Mouse (Mus musculus) cerebellum, adult 11 months (tissue): ENCODE results near the gene Ythdf1.

Experiments
- DNase-seq: peaks from one replicate; pipeline ENCODE4 v3.0.0; 2022

Ythdf1 gene

DNA sequence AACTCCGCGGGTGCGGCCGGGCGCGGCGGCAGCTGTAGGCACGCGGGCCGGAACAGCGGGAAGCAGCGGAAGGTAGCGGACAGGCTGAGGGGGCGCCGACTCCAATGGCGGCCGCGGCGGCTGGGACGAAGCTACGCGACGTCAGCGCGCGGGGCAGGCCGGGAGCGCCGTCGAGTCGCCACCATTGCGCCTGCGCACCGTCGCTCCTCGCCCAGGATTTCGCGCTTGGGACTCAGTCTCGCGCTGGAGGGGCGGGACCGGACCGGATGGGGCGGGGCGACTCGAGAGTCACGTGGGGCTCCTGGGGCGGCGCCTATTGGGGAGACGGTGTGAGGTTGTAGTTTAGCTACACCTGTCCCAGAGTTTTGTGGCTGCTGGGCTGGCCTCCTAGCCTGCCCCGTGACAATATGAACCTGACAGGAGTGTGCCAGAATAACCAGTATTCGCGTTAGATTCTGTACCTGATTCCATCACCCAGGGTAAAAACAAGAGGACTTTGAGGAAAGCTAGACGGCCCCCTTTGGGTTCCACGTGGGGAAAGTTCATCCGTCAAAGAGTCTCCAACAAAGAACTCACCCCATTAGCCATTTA lies at the start of gene Ythdf1:
TSS of gene Ythdf1 (minus strand) at position 140 of the 591 bp plus-strand sequence.
- DNase-seq: peak; percentile 98

DNA sequence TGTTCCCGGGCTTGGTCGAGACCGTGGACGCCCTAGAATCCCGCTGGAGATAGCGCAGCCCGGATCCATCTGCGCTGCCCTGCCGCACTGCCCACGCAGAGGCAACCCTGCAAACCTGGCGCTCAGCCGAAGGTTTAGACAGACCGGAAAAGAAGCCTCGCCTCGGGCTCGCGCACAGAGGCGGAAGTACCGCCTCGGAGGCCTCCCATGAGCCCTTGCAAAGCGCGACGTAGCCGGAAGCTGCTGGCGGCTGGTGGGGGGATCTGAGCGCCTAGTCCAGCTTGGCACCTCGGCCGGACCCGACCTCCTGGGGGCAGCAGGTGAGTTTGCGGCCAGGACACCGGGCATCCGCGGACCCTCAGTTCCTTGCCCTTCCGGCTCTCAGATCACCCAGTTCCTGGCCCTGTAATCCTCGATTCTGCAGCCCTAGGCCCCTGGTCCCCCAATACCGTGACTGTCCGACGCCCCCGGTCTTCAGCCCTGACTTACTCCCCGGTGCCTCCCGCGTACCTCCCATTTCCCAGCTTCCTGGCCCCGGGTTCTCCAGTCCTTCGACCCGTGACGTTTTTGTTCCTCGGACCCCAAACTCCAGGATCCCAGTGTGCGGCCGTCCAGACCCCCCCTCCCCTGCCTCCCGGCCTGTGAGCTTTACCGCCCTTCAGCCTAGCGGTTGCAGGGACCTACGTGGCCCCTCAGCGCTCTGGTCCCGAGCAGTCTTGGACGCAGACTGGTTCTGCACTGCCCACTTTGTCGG lies 46.4 kb upstream of the Ythdf1 start, which contains the start of gene Arfgap1:
TSS of gene Arfgap1 (plus strand) at position 216 of the 754 bp plus-strand sequence.
- peak; percentile 92 for DNase-seq

DNA sequence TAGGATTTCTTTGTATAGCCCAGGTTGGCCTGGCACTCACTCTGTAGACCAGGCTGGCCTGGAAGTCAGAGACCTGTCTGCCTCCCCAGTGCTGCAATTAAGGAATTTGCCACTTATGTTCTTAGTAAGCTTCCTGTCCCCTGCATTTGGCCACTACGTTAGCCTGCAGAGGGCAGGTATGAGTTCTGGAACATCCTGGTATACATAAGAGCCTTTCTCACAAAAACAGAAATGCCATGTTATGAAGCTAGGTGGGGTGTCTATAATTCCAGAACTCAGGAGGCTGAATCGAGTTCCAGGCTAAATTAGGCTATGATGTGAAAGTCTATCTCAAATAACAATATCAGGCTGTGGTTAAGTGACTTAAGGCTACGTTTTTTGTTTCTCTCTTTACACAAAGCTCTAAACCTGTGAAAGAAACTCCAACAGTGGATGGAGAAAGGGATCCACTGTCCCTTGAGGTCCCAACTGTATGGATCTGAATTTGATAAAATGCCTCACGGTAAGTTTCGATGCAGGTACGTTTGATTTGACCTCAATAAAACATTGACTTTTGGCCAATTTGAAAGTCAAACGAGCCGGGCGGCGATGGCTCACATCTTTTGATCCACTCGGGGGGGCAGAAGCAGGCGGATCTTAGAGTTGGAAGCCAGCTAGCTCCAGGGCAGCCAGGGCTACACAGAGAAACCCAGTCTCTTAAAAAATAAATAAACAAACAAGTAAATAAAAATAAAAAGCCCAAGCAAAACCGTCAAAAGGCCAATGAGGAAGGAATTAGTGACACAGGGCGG lies 45.5 kb upstream of the Ythdf1 start:
- DNase-seq: peak; percentile 28

DNA sequence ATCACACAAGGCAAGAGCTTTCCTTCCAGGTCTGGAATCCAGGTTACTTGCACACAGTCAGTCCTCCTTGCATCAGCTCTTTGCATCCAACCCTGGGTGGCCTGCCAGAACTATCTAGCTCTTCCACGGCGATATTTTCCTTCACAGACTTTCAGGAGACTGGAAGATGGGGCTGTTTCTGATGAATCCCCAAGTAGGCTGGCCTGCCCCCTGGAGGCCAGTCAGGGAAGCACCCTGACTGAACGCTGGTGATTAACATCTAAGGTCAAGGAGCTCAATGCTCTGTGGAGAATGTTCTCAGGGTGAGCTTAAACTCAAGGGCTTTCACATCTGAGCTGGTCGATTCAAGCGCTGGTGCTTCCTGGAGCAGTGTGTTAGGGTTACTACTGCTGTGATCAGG lies 43.2 kb upstream of the Ythdf1 start:
- peak; percentile 77 for DNase-seq

DNA sequence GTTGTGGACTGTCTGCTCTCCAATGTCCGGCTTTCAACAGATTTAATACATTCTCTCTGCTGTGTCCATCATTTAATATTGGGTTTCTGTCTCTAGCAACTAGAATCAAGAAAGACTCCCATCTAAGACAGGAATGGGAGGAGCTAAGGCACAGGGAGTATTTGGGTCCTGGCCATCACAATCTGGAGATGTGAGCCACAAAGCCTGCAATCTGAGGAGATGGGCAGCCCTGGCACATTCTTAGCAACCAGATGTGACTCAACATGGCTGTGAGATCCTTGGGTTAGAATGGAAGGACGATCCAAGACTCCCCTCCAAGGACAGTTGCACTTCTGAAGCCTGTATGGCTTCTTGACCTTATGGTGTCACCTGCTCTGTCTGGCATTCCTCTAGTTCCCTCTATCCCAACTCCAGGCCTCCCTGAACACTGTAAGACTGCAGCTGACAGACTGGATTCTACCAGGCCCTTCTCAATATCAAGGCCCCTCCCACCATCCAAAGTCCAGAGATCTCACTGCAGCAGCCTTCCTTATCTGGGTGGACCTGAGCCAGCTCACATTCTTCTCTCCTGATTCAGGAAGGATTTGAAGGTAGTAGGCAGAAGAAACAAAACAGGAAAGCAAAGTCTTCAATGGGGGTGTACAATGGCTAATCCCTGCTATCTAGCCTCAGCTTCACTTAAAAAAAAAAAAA lies 42.0 kb upstream of the Ythdf1 start:
- no peak for DNase-seq

DNA sequence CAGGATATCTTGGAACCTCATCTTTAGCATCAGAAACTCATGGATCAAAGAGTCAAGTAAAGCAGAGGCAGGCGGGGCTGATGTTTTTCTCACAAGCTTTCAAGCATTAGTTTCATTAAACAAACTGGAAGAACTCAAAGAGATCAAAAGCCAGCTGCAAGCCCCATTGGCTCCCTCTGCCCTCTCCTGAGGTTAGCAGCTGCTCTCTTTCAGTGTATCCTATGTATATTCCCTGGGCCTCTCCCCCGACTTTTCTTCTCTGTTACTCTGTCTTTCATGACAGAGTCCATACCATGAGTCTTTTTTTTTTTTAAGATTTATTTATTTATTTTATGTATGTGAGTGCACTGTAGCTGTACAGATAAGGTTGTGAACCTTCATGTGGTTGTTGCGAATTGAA lies 39.4 kb upstream of the Ythdf1 start:
- no peak for DNase-seq

DNA sequence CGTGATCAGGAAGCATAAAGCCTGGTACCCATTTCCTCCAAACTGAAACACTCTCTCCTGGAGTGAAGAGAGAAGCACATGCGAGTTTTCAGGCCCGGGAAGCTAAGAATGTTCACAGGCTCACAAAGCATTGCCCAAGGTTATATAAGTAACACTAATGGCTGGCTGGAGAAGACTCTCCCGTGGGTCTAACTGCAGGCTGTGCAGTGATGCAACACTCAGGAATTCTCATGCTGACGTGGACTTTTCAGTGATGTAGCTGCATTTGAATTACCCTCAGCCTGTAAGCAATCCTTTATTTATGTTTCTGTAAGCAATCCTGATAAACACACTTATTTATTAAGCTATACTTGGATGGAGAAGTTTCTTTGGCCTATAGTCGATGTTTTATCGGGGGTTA lies 38.9 kb upstream of the Ythdf1 start:
- no peak for DNase-seq

DNA sequence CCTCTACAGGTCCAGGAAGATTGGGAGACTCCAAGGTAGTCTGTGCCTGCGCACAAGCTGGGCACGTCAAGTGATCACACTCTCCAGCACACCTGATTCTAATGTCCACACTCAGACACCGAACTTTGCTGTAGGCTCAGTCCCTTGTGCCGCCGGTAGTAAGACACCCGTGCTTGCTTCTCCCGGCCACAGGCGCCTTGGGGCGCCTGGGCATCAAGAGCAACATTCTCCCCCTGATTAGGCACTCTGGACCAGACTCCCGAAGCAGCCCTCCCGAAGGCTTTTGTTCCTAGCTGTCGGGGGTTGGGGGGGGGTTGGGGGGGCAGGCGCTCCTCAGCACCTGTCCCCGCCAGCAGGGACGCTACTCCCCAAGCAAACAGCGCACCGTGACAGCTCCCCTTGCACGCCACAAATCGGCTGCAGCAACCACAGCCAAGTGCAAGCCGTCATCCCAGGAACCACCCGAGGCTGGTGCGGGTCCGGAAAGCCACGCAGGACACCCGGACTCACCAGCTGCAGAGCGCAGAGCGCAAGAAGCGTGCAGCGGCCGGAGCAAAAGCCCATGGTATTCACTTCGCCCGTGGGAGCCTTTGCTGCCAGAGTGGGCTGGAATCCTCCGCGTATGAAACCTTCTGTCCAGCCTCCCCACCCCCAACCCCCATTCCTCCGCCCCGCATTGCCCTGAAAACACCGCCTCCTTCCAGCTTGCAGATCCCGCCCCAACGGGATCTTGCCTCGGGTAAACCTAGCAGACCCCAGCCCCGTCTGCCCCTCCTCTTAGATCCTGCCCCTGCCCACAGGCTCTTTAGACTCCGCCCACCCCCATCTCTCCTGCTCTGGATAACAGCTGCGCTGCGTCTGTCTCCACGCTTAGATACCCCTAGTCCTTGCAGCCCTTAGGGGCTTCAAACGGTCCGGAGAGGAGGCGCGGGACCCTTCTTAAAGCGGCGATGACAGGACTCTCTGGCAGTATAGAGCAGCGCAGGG lies 33.6 kb upstream of the Ythdf1 start, which contains the start of gene Nkain4:
TSS of gene Nkain4 (minus strand) at position 639 of the 987 bp plus-strand sequence.
- DNase-seq: peak; percentile 53

DNA sequence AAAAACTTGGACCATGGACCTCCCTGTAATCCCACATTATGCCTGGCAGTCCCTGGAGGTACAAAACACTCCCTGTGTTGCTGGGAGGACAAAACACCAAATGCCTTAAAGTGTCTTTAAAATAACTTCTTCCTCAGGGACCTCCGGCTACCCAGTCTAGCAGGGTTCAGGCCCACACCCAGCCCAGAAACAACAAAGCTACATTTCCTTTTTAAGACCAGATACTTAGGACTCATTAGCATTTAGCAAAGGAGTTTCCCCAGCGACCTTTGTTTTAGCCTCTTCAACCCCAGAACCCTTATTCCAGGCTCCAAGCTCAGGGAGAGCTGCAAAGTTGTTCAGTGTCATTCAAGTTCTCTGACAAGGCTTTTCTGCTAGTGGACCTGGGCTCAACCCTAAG lies 32.9 kb upstream of the Ythdf1 start:
- DNase-seq: no peak

DNA sequence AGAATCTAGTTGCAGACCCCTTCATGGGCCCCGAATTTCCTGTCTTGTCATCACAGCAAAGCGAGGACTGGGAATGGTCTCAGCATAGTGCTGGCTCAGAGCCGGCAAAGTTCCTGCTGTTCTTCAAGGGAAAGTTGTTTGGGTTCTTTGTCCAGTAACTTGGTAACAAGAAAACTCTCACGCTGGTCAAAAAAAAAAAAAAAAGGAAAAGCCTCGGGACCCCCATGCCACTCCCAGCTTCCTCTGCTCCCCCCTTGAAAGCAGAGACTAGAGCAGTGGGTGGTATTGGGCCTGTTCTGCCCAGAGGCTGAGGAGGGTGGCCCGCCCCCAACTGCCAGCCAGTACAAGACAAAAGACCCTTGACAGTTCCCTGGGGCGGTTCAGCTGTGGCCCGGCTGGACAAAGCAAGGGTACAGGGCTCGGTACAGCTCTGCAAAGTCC lies 32.0 kb upstream of the Ythdf1 start:
- no peak for DNase-seq

DNA sequence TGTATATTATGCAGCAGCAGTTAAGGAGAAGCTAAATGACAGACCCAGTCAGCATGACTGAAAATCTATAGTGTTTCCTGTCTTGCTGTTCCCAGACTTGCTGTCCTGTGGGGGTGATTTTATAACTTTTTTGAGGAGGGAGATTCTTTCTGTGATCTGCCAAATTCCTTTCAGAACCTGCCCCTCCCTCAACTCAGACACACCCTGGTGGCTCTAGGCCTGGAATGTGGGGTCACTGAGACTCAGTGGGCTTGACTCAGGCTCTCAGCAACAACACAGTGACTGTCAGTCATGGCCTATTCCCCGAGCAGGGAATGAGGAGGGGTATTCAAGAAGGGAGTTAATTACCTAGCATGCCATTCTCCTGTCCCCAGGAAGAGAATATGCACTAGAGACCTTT lies 29.2 kb upstream of the Ythdf1 start:
- no peak for DNase-seq

DNA sequence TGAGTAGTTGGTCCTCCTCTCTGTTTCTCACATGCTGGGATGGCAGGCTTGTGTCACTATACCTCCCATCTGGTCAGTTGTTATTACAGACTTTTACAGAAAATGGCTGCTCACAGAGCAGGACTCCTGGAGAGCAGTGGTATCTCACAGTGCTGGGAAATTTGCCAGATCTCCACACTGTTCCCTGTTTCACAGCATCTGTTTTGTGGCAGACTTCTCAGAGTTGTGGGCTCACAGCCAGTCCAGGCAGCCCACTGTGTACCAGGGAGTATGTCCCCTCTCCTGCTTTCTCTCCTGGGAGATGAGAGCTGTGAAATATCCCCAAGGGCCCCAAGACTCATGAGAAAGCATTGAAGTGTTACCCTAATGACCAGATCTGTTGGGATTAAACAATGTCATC lies 21.1 kb upstream of the Ythdf1 start:
- DNase-seq: no peak

DNA sequence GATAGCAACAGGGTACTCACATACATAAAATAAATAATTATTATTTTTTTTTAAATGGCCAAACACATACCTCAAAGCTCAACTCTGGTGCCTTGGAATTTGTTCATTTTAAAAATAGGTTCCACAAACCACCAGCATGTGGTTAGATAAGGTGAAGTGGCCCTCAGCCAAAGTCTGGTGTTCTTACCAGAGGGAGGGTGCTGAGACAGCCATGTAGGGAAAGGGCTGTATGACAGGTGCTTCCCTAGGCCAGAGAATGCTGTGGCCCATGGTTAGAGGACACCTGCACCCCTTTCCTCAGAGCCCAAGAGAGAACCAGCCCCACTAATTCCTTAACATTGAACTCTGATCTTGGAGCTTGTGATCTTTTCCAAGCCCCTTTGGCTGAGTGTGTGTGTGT lies 19.4 kb upstream of the Ythdf1 start:
- no peak for DNase-seq

DNA sequence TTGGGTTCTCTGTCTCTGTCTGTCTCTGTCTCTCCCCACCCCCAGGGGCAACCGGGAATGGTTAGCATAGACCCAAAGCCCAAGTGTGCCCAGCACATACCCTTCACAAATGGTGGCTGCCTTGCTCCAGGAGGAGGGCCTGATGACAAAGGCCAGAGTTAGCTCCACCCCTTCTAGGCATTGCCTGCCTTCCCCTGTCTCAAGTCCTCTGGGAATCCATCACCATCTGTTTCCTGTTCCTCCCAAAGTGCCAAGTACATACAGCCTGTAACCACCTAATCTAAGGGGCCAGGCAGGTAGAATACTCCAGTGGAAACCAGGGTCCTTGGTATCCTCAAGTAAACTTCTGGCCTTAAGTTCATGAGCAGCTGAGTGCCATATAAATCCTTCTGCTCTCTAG lies 11.7 kb upstream of the Ythdf1 start:
- no peak for DNase-seq

DNA sequence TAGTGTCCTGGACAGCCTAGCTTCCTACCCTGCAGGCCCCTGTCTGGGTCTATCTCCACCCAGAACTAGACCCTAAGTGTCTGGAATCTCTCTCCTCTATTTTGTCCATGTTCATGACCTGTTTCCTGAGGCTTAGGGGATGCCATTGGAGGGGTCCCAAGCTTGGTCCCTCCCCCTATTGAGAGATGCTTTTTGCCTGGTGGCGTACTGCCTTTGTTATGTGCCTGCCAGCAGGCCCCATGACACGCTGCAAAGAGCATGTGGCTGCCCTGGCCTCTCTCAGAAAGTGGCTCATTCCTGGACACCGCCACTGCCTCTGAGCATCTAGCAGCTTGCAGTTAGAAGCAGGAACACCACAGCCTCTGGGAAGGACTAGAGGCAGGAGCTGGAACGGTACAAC lies 8.0 kb upstream of the Ythdf1 start, which contains the start of gene Birc7:
TSS of gene Birc7 (plus strand) at position 301 of the 400 bp plus-strand sequence.
- DNase-seq: no peak

DNA sequence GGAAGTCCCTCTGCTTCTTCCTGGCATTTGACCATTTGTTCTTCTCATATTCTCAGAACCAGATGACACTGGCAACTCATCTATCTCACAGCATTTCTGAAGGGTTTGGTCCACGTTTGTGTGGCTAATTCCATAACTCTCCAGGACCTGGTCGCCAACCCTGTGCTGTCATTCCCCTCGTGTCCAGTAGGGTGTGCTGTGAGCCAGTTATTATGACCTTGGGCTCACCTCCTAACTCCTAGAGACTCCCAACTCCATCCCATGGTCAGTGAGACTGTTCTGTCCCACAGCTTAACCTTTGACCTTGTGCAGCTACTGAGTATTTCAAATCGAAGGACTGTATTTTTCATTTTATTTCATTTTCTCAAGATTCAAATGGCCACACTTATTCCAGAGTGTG lies 4.4 kb upstream of the Ythdf1 start:
- DNase-seq: peak; percentile 68

DNA sequence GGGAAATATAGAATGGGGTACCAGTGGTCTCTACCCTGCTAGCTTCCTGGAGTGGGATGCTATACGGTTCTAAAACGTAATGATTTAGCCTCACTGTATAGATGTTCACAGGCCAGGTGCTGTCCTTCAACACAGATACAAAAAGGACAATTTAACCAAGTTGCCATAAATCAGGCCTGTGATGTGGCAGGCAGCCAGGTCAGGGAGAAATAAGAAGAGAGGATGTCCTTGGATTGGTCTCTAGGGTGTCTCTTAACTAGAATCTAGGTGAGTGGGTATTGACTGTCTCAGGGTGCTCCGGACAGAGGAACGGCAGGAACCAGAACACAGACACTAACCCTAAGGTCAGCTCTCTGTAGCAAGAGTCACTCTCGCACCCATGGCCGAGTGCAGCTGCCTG lies 2.0 kb upstream of the Ythdf1 start:
- DNase-seq: no peak

DNA sequence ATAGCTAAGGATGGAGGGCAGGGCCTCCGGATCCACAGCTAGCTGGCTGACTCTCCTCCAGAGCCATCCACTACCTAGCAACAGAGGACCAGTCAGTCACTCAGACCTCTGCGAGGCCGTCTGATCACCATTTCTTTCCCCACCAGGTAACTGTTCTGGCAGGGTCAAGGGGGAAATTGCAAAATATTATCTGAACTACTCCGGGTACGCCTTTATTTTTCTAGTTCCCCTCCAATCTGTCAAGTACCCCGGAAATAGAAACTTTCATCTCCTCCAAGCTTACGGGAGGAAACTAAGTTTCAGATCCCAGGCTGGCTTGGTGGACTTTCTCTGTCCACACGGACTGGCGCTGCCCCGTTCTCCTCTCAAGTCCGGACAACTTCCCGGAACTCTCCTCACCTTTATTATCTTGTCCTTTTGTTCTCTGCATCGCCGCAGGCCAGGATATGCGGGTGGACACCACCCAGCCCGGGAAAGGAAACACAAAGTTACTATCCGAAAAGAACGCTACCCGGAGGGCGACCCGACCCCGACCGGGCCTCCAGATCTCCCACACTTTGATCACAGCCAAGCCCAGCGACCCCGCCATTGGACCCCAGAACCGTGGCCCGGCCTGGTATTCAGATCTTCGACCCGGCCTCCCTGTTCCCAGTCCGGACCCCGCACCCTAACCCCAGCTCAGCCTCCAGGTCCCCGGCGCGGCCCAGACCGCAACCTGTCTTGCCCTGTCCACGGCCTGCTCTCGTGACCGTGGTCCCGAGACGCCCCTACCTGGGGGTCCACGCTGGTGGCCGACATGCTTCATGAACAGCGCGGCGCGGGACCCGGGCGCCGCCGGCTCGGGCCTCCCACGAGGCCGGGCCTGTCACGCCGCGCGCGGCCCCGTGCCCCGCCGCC lies 588 bp downstream of the Ythdf1 start:
- DNase-seq: no peak

DNA sequence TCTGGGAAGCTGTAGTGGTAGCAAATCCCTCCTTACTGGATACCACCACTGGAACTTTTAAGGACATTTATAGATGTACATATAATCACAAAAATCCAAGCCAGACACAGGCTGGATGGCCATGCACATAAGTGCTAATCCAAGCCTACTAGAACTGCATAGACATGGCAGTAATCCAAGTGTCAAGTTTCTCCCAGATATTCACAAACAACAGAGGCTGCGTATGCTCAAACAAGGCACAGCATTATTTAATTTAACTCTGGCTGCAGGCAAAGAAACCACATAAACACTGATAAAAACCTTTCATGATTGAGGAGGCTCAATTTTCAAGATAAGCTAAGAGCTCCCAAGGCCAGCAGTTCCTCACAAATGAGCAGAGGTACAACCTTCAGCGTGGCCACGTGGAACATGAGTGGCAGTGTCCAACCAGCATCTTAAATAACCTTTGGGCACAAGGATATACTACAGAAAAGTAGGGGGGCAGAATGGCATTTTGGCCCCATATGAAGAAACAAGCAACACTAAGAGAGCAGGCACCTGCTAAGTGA lies 4.8 kb downstream of the Ythdf1 start:
- no peak for DNase-seq

DNA sequence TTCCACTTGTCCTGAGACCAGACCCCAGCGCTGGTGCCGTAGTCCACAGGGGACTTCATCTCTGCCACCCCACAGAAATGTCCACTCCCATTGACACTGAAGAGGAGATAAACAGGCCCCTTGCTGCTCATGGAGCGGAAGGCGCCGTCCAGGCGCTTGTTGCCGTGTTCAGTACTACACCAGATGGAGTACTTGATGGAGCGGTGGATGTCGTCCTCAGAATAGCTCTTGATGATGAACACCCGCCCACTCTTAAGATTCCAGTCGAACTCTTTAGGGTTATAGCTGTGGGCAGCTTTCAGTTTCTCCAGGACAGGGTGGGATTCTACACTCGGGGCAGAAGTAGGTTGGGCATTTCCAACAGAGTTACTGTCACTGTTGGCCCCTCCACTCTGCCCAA lies 9.8 kb downstream of the Ythdf1 start:
- no peak for DNase-seq
